Mouse (Mus musculus): ENCODE results near the gene Ptpn5.

Ptpn5 gene

GRCm38 (mm10) chr7:47133331-47133730 is at the start of gene Ptpn5:
TSS of gene Ptpn5 (minus strand) at chr7:47133684.
- in situ Hi-C loops (cut with MboI; ENCODE audit: low sequenced_read_pairs), result no loop called here

- in situ Hi-C loops (cut with MboI; ENCODE audit: low sequenced_read_pairs), result no loop called here
Measured at GRCm38 (mm10) chr7:47170814-47171213, 37.3 kb upstream of the Ptpn5 start.

- in situ Hi-C loops (cut with MboI; ENCODE audit: low sequenced_read_pairs), result no loop called here
Measured at GRCm38 (mm10) chr7:47165028-47165427, 31.5 kb upstream of the Ptpn5 start.

- in situ Hi-C loops (cut with MboI; ENCODE audit: low sequenced_read_pairs), result no loop called here
Measured at GRCm38 (mm10) chr7:47163203-47163602, 29.7 kb upstream of the Ptpn5 start.

GRCm38 (mm10) chr7:47158451-47158850 is 25.0 kb upstream of the Ptpn5 start:
- in situ Hi-C loops (cut with MboI; ENCODE audit: low sequenced_read_pairs), result no loop called here

GRCm38 (mm10) chr7:47157743-47158142 is 24.3 kb upstream of the Ptpn5 start:
- in situ Hi-C loops (cut with MboI; ENCODE audit: low sequenced_read_pairs), result no loop called here

- in situ Hi-C loops (cut with MboI; ENCODE audit: low sequenced_read_pairs), result no loop called here
Measured at GRCm38 (mm10) chr7:47155849-47156248, 22.4 kb upstream of the Ptpn5 start.

- in situ Hi-C loops (cut with MboI; ENCODE audit: low sequenced_read_pairs), result no loop called here
Measured at GRCm38 (mm10) chr7:47155396-47155795, 21.9 kb upstream of the Ptpn5 start.

- in situ Hi-C loops (cut with MboI; ENCODE audit: low sequenced_read_pairs), result loop anchor here (5.0 kb wide), 1 partner anchor 128 kb away; no protein-coding TSS in a partner anchor
Measured at GRCm38 (mm10) chr7:47150420-47151061, 17.1 kb upstream of the Ptpn5 start.

GRCm38 (mm10) chr7:47148298-47148697 is 14.8 kb upstream of the Ptpn5 start:
- in situ Hi-C loops (cut with MboI; ENCODE audit: low sequenced_read_pairs), result loop anchor here (10.0 kb wide), 2 partner anchors 63 to 183 kb away; no protein-coding TSS in a partner anchor

GRCm38 (mm10) chr7:47146034-47146812 is 12.7 kb upstream of the Ptpn5 start:
- in situ Hi-C loops (cut with MboI; ENCODE audit: low sequenced_read_pairs), result loop anchor here (10.0 kb wide), 2 partner anchors 61 to 181 kb away; no protein-coding TSS in a partner anchor

GRCm38 (mm10) chr7:47144299-47144698 is 10.8 kb upstream of the Ptpn5 start:
- in situ Hi-C loops (cut with MboI; ENCODE audit: low sequenced_read_pairs), result loop anchor here (10.0 kb wide), 2 partner anchors 59 to 179 kb away; no protein-coding TSS in a partner anchor

- in situ Hi-C loops (cut with MboI; ENCODE audit: low sequenced_read_pairs), result loop anchor here (10.0 kb wide), 2 partner anchors 55 to 175 kb away; no protein-coding TSS in a partner anchor
Measured at GRCm38 (mm10) chr7:47139823-47140325, 6.4 kb upstream of the Ptpn5 start.

- in situ Hi-C loops (cut with MboI; ENCODE audit: low sequenced_read_pairs), result no loop called here
Measured at GRCm38 (mm10) chr7:47134570-47134969, 1.1 kb upstream of the Ptpn5 start.

- in situ Hi-C loops (cut with MboI; ENCODE audit: low sequenced_read_pairs), result no loop called here
Measured at GRCm38 (mm10) chr7:47132931-47133260, 588 bp downstream of the Ptpn5 start.

- in situ Hi-C loops (cut with MboI; ENCODE audit: low sequenced_read_pairs), result no loop called here
Measured at GRCm38 (mm10) chr7:47132180-47132930, 1.1 kb downstream of the Ptpn5 start.

- in situ Hi-C loops (cut with MboI; ENCODE audit: low sequenced_read_pairs), result no loop called here
Measured at GRCm38 (mm10) chr7:47131840-47132179, 1.7 kb downstream of the Ptpn5 start.

GRCm38 (mm10) chr7:47131258-47131657 is 2.2 kb downstream of the Ptpn5 start:
- in situ Hi-C loops (cut with MboI; ENCODE audit: low sequenced_read_pairs), result no loop called here

GRCm38 (mm10) chr7:47122026-47122425 is 11.5 kb downstream of the Ptpn5 start:
- in situ Hi-C loops (cut with MboI; ENCODE audit: low sequenced_read_pairs), result no loop called here

GRCm38 (mm10) chr7:47116666-47117065 is 16.8 kb downstream of the Ptpn5 start:
- in situ Hi-C loops (cut with MboI; ENCODE audit: low sequenced_read_pairs), result no loop called here

- in situ Hi-C loops (cut with MboI; ENCODE audit: low sequenced_read_pairs), result no loop called here
Measured at GRCm38 (mm10) chr7:47115491-47115890, 18.0 kb downstream of the Ptpn5 start.
